Mouse (Mus musculus): ENCODE data around the gene Smoc2.

The Smoc2 gene

DNA sequence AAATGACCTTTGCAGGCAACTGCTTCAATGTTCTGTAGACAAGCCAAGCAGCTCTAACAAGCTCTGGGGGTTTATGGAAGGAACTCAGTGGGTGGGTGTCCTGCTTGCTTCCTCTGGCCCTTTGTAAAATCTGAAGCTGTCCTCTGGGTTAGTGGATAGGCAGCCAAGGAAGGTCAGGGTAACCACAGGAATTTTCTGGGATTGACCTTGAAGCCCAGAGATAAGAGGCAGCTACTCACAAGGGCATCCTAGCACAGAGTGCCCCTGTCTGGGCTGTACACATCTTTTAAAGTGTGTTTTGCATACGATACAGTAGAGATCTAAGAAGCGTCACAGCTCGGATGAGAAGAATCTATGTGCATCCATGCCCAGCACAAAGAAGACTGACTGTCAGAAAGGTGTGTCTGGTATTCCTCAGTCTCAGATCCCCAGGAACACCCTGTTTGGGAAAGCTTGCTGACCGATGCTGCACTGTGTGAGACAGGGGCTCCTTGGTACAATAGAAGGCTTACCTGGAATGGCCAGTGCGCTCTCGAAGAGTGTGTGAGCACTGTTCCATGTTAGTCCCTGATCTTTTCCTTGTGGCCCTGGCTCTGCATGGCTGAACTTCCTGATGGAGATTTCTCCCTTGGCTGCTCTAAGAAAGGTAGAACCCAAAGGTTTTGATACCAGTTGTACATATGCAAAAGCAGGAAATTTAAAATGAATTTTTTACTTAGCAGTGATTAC is 69.9 kb downstream of the Smoc2 start:
- no peak for DNase-seq (ENCODE audit: low spot score)

DNA sequence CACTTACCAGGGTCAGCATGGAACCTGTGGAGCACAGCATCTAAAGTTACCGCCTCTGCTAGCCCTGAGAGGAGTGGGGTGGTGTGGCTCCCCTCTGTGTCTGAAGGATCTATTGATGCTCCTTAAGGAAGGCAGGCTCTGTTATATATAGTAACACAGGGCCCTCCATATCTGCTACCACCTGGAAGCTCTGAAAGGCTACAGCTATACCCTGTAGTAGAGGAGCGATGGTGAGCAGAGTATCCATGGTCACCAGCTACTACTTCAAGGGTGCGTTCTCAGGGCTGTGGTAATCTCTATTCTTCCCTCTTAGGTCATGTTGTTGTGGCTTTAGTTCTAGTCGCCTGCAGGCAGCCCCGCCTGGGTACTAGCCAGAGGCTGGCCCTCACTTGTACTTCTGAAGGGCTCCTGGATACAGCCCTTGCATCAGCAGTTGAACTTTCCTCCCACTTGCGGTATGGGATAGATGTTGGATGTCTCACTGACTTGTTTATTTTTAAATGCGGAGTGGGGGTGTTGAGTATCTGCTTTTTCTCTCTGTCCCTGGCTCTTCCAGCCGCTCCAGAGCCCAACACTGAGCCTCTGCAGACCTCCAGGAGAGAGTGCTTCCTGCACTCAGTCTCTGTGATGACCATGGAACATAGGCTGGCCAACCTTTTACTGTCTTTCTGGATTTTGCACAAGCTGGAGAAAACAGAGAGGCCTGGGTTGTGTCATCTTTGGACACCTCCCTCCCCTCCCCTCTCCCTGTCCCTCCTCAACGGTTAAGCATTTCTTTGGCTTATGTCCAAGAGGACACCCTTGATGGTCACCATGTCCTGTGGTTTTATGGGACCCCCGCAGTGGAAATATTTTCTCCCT is 74.1 kb downstream of the Smoc2 start:
- DNase-seq (ENCODE audit: low spot score): no peak

DNA sequence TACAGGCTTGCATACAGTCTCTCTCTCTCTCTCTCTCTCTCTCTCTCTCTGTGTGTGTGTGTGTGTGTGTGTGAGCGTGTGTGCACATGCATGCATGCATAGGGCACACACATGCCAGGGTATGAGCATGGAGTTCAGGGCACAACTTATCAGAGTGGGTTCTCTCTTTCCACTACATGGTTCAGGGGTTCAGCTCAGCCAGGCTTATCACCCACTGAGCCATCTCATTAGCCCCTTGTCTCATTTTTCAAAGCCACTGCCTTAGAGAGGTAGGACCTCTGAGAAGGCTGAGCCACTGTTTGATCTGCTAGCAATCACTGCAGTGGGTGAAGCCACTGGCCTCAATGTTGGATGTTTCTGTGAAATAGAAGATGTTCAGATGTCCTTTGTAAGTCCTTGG is 82.2 kb downstream of the Smoc2 start:
- no peak for DNase-seq (ENCODE audit: low spot score)

DNA sequence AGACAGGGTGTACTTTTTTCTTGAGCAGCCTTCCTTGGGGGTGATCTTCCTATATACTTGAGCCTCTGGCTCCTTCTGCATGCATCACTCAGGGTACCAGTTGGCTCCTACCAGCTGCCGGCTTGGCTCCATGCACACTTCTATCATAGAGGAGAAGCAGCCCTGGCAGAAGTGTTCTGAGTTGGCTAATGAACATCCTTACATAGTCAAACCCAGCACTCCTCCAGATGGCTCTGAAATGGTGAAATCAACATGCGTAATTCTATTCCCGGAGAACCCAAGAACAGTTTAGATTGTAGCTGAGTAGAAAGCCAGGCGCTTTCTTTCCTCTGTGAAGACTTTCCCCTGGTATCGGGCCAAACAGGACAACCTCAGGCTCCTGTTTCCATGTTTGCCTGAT is 91.2 kb downstream of the Smoc2 start:
- no peak for DNase-seq (ENCODE audit: low spot score)

DNA sequence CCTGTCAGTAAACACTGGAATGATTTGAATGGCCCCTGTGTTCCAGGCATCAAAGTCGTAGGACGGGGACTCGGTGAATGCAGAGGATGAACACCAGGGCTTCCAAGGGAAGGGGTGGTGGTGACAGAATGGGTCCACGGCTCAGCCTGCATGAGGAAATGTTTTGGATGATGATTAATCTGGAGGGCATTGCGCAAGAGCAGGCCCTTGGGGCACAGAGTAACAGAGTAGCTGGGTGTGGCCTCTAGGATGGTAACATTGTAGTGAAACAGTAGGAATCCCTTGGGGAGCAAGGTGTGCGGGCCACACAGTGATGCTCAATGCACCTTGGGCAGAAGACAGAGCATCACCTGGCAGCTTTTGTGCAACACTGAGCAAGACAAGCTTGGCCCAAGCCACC is 92.3 kb downstream of the Smoc2 start:
- DNase-seq (ENCODE audit: low spot score): no peak

DNA sequence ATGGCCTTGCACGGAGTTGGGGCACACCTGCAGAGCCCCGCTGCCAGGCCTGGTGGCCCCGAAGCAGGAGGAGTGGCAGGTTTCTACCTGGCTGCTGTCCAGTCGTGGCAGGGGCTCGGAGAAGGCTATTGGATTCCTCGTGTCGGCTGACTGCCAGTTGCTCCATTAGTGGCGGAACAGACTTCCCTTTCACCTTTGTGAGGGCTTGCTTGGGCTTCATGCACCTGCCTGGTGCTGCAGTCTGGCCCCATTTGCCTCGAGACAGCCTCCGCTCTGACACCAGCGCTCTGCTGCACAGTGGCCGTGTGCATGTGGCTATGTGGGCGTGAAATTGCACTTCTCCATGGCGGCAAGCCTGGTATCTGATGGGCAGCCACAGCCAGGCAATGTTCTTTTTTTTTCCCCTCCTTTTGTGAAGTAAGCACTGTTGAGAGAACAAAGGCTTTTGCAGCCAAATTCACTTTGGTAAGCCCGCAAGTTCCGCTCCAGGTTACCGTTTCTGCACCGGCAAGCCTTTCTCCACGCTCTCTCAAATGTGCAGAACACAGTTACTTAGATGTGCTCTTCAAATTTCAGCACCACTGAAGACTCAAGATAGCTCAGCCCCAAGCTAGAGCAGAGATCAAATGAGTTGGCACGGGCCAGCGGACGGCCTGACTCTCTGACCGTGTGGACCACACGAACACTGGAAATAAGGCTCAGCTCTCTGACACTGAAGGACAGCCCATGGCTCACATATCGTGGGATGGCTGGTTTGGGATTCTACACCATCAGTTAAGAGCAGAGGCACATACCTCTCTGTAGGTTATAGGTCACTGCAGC is 93.2 kb downstream of the Smoc2 start:
- DNase-seq (ENCODE audit: low spot score): peak; percentile 50

DNA sequence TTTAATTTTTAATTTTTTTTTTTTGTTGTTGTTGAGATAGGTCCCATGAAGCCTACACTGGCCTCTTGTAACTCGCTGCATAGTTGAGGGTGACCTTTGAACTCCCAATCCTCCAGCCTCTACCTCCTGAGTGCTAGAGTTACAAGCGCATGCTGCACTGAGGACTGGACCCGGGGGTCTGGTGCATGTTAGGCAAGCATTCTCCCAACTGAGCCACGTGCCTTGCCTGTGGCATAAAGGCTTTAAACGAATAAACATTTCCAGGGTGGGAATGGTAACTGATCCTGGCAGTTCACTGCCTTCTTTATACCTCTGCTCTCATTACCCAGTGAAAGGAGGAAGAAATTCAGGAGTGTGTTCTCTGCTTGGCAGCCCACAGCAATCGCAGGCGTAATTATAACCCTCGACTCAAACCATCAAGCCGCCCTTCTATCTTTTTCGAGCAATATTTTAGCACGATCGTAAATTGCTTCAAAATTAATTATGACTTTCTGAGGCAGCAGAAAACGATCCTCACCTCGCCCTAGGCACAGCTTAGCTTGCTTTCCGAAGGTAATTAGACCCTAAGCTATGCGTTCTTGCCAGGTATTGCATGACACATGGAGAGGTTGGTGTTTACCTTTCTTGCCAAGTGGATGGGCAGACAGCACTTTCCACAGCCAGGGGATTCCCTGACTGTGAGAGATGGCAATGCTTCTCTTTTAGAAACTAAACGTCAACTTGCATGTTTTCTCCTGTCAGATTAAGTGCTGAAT is 99.6 kb downstream of the Smoc2 start:
- DNase-seq (ENCODE audit: low spot score): no peak

DNA sequence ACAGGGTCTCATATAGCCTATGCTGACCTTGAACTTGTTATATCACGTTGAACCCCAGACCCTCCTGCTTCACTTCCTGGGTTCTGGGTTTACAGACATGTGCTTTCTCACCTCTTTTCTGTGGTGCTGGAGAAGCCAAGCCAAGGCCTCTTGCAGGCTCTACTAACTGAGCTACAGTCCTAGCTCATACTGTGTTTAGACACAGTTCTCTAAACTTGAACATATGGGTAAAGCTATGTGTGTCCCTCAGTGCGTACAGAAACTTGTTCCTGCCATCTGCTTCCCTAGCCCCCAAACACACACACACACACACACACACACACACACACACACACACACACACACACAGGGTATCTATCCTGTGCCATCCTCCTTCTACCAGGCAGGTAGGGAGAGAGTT is 100.2 kb downstream of the Smoc2 start:
- no peak for DNase-seq (ENCODE audit: low spot score)

DNA sequence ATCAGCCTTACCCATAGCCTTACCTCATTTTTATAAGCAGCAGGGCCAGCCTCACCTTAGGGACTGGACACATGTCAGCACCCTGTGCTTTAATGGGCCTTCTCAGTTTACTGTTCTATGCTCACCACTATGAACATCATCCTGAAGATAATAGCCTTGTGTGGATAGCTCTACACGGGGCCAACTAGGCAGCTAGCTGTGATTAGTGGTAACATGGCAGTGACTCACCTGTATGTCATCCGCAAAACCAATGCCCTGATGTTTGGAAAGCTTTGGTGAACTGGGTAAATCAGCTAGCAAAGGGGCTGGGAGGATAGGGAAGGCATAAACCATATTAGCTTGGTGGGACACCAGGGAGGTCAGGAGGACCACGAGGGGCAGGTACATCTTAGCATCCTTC is 100.7 kb downstream of the Smoc2 start:
- no peak for DNase-seq (ENCODE audit: low spot score)

DNA sequence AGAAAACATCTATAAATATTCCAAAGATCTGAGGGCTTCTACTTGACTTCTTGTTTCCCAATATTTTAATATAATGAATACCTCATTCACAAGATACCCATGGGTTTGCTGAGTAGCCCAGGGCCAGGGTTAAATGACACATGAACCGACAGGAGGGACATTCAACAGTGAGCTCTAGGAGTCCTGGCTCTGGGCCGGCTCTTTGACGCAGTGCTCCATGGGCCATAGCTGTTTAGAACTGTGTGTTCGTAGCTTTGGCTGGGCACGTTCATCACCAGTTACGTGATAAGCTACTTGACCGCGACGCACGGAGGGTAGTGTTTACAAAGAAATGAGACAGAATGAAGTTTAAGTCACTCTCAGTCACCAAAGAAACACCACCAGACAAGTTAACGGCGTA is 101.2 kb downstream of the Smoc2 start:
- DNase-seq (ENCODE audit: low spot score): no peak

DNA sequence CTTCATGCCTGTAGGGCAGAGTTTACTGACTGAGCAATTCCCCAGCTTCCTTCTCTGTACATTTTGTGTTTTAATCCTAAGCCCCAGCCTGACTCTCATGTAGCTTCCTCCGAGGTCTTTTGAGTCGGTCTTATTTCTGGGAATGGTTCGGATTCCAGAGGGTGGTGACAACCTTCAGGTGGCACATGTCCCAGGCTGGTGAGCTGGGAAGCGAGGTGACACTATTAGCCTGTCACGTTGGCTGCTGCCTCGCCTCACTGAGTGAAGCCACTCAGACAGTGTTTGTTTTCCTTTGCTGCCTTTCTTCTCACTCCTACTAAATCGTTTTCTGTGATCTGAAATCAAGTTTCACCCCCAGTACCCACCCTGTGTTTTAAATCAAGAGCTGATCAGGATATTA is 102.2 kb downstream of the Smoc2 start:
- DNase-seq (ENCODE audit: low spot score): no peak

DNA sequence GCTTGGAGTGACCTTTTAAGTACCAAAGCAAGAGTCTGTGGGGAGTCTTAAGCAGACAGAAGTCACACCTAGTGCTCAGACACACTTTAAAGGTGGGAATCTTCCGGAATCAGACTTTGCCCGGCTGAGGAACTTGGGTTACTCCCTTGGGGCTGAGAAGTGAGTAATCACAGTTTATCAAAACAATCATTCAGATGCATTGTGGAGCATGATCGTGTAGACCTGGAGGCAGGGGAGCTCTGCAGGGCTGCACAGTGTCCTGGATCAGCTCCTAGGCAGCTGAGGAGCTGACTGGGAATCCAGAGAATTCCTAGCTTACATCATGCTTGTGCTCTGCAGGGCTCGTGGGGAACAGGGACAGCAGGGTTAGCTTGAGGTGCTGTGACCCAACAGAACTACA is 104.7 kb downstream of the Smoc2 start:
- DNase-seq (ENCODE audit: low spot score): no peak

DNA sequence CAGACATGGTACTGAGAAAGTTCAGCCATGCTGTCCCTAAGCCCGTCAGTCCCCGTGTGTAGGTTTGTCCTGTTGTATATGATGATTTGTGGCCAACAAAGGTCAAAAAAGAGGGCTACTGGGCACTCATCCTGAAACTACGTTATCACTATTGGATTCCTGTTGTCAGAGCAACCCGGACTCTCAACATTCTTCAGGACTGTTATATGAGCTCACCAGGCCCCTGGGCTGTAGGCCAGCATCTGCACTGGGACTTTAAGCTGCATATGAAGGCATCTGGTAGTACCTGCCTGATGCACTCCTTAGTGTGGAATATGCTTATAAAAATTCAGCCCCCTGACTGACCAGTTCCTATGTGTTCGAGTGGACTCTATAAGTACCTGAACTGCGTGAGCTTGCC is 105.7 kb downstream of the Smoc2 start:
- no peak for DNase-seq (ENCODE audit: low spot score)

DNA sequence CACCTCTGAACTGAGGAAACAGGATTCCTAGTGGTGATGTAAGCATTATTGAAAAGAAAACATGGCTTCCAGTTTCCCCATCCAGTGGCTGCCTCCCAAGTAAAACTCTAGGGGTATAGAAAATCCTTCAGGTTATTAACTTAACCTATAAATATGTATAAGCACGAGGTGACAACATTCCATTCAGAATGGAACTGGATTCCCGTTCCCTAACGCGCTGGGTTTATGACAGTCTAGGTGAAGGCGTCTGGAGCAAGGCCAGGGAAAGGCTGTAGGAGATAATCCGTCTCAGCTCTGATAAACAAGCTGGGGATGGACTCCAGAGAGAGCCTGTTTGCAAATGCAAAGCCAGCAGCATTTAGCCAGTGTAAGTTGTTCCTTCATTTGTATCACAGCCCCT is 108.0 kb downstream of the Smoc2 start:
- DNase-seq (ENCODE audit: low spot score): no peak

DNA sequence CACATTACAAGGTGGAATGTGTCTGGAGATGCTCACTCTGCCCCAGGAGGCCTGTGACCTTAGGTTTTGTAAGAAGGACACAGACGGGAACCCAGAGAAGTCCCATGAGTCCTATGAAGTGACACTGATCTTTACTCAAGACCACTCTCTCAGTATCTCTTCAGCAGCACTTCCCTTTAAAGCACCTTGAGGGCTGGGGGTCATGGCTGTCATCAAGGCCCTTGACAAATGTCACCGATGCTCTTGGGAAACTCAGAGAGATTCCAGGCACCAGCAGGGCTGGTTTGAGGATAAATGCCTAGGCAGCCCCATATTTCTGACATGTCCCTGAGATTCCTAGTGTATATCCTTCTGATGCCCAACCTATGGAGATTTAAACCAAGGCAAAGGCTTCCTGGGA is 113.1 kb downstream of the Smoc2 start:
- no peak for DNase-seq (ENCODE audit: low spot score)

DNA sequence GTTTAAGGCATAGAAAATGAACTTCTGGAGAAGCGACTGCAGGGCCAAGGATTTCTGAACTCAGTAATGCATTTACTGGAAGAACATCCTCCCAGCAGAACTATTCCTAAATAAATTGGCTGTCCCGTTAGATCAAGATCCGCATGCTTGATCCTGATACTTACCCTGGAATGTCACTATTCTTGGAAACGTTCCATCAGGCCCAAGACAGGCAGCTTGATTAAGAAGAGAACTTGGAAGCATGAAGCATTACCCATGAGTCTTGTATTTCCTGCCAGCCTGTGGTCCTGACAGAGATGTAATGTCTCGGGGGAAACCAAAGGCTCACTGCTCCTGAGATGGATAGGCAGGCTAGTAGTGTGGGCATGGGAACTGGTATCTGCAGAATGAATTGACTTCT is 115.6 kb downstream of the Smoc2 start:
- no peak for DNase-seq (ENCODE audit: low spot score)

DNA sequence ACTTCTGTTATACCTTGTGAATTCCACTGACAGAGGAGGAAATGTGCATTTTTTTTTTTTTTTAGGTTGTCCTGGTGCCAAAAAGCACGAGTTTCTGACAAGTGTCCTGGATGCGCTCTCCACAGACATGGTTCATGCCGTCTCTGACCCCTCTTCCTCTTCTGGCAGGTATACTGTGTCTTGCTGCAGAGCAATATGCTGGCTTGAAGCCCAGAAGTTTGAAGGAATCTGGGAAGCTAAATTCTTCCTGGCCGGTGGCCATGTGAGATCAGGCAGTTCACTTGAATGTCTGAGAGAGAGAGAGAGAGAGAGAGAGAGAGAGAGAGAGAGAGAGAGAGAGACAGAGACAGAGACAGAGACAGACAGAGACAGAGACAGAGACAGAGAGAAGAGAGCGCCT is 118.2 kb downstream of the Smoc2 start:
- peak; percentile 75 for DNase-seq (ENCODE audit: low spot score)

DNA sequence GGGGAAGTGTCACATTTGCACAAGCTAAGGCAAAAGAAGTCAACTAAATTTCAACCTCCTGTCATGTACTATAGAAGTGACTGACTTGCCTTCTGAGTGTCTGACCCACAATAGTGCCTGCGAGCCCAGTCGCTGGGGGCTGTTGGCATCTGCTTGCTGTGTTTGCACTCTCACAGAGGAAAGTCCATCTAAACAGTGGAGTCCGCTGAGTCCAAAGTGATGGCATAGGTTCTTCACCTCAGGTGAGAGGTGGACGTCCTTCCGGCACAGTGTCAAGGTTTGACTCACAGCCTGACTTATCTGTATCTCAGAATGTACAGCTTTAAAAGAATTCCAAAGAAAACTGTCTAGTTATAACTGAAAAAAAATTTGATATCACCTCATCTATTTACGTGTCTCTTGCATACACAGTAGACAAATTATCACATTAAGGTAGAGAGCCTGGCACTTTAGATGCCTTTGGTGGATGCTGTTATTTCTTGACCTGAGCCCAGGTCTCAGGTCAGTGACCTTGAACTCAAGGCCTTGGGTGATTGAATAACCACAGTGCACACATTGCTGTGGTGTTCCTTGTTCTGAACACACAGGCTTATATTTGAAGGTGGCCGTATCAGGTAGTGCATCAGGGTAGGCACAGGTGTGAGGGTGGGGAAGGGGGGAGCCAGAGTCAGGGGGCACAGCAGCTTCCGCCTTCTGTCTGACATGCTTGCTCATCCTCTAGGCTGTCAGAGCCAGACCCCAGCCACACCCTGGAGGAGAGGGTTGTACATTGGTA is 119.5 kb downstream of the Smoc2 start:
- DNase-seq (ENCODE audit: low spot score): no peak

DNA sequence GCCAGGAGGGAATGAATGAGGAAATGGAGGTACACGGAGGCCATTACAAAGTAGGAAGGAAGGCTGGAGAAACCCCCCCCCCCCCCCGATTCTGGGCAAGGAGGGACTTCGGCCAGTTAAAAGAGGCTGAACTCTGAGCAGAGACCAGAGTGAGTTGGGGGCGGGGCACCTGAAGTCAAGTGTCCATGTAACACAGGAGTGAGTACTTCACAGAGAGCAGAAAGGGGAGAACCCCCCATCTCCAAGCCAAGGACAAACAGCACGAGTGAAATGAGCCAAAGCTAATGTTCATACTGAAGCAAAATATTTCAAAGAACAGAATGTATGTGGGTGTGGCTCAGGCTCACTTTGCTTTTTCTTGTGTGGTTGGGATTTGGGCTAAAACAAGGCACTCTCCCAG is 121.7 kb downstream of the Smoc2 start:
- DNase-seq (ENCODE audit: low spot score): no peak

DNA sequence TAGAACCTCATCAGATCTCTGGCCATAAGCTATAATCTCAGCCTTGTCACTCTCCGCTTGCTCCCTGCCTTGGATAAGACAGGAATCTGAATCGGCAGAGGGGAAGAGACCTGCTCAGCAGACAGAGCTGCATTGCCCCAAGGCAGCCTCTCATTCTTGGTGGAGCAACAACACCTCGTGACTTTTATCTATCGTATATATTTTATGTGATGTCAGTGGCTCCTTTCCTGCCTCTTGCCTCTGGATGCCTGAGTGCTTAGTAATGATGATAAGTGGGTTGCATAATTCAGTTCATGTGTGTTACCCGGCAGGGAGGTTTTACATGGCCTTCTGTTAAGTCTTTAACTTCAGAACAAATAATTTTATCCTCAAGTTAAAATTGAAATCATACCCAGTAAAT is 128.6 kb downstream of the Smoc2 start:
- no peak for DNase-seq (ENCODE audit: low spot score)

DNA sequence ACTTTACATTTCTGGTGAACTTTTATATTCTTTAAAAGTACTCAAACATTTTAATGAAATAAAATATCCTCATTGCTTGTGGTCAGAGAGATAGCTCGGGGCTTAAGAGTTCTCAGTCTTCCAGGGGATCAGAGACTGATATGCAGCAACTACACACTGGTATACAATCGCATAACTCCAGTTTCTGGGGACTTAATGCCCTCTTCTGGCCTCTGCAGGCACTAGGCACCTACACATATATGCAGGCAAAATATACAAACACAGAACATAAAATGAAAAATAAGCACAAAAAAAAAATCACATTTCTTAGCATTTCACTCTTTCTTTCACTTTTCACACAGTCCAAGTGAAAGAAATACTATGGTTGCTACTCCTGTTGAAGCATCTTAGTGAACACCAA is 133.2 kb downstream of the Smoc2 start:
- no peak for DNase-seq (ENCODE audit: low spot score)

All from testis, postnatal 10 days (tissue).